Mouse (Mus musculus): ENCODE data around the gene Gm13288. TPM values are rescaled to one million over a fixed set of nuclear protein-coding genes. Genes with fewer than 3 reads are reported as not detected.
"Not testable (repeated sequence)": the region's sequence is repeated elsewhere in the genome, so short reads cannot be mapped to it uniquely, and the experiment has no call there.

The Gm13288 gene
- total RNA-seq, 2 experiments from 2014 or later, result not detected

DNA sequence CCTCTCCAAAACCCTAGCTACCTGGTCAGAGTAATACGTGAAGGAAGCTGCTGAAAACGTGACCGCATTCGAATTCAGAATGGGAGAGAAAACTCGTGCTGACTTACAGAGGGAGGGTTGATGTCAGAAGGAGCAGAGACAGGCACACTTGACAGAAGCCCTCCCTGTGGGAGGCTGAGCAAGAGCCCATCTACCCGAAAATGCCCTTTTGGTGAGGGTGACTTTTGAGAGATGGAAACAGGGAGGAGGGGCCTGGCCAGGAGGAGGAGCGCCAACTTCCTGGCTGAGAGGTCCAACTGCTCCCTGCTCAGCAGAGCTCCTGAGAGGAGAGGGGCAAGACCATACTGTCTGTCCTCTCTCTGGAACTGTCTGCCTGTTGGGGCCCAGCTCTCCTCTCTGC is 6.0 kb upstream of the Gm13288 start, which contains the start of gene Gm13285:
Gene Gm13285, plus strand, starts transcription at position 301 of the 400 bp plus-strand sequence.
- DNase-seq (ENCODE audit: low spot score in 2 of 2), result not testable (repeated sequence)

- not testable (repeated sequence) for DNase-seq (ENCODE audit: low spot score in 2 of 2)
These were observed 2.4 kb upstream of the Gm13288 start, which contains the start of gene Gm13287 for GRCm38 (mm10) chr4:88802954-88803353. TSS of gene Gm13287 (plus strand) at chr4:88803254.

DNA sequence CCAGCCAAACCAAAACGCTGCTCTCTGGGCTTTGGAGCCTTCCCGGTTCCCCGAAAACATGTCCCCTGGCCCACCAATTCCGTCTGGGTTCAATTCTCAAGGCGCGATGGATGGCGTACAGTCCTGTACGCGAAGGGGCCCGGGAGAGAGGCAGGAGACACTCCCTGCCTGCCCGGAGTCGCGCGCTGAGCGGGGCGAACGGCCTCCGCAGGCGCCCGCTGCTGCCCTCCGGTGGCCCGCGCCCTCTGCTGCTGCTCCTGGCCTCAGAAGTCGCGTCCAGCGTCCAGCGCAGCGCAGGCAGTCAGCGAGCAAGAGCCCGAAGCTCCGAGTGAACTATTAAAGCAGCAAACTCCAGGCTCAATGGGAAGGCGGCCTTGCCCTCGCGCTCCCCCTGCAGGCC is 430 bp downstream of the Gm13288 start:
- DNase-seq (ENCODE audit: low spot score in 2 of 2), result not testable (repeated sequence)

- no peak for DNase-seq (ENCODE audit: low spot score in 2 of 2)
These were observed 10.6 kb downstream of the Gm13288 start, which contains the start of gene Ifna7 for GRCm38 (mm10) chr4:88815928-88816327. TSS of gene Ifna7 (plus strand) at chr4:88816228.

DNA sequence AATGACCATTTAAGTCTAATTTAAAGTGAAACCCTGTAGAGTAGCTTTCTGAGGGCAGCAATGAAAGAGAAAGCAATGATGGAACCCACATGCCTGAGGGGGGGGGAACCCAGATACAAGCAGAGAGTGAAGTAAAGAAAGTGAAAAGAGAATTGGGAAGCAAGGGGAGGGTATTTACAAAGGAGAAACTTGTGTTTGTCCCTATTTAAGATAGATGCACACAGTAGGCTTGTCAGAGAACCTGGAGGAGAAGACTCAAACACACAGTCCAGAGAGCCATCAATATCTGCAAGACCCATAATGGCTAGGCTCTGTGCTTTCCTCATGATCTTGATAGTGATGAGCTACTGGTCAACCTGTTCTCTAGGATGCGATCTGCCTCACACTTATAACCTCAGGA is 14.3 kb downstream of the Gm13288 start, which contains the start of gene Ifna11:
Gene Ifna11, plus strand, starts transcription at position 301 of the 400 bp plus-strand sequence.
- no peak for DNase-seq (ENCODE audit: low spot score in 2 of 2)

DNA sequence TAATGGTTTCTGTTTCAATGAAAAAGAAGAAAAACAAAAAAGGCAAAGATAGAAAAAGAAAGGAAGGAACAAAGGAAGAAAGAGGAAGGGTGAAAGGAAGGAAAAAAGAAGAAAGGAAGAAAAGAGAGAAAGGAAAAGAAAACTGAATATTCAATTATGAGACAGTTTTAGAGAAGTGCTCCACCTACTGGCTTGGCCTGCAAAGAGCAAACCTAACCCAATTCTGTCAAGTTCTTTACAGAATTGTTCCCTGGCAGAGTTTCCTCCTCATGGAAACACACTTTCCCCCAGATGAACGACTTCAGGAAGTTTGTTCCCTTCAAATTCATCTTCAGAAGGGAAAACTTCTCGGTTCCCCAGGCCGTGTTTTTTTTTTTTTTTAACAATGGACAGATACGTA is 17.7 kb downstream of the Gm13288 start:
- DNase-seq (ENCODE audit: low spot score in 2 of 2), result peak in 1 of 2 experiments; percentile 14

DNA sequence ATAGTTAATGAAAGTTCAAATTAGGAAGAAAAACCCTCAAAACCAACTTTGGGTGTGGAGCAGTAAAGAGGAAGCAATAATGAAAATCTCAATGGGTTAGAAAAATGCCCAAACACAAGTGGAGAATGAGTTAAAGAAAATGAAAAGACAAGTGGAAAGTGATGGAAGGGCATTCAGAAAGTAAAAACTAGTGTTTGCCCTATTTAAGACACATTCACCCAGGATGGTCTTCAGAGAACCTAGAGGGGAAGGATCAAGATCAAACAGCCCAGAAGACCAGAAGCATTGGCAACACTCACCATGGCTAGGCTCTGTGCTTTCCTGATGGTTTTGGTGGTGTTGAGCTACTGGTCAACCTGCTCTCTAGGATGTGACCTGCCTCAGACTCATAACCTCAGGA is 21.8 kb downstream of the Gm13288 start, which contains the start of gene Ifna6:
Gene Ifna6, plus strand, starts transcription at position 301 of the 400 bp plus-strand sequence.
- not testable (repeated sequence) for DNase-seq (ENCODE audit: low spot score in 2 of 2)

- peak in 1 of 2 experiments; percentile 48 for DNase-seq (ENCODE audit: low spot score in 2 of 2)
These were observed 25.2 kb downstream of the Gm13288 start for GRCm38 (mm10) chr4:88830523-88830922.

GRCm38 (mm10) chr4:88835225-88835624 is 29.9 kb downstream of the Gm13288 start, which contains the start of gene Ifna5:
TSS of gene Ifna5 (plus strand) at chr4:88835525.
- not testable (repeated sequence) for DNase-seq (ENCODE audit: low spot score in 2 of 2)

- peak in 1 of 2 experiments; percentile 5 for DNase-seq (ENCODE audit: low spot score in 2 of 2)
These were observed 33.5 kb downstream of the Gm13288 start for GRCm38 (mm10) chr4:88838828-88839227.

- no peak for DNase-seq (ENCODE audit: low spot score in 2 of 2)
These were observed 34.7 kb downstream of the Gm13288 start for GRCm38 (mm10) chr4:88840058-88840457.

DNA sequence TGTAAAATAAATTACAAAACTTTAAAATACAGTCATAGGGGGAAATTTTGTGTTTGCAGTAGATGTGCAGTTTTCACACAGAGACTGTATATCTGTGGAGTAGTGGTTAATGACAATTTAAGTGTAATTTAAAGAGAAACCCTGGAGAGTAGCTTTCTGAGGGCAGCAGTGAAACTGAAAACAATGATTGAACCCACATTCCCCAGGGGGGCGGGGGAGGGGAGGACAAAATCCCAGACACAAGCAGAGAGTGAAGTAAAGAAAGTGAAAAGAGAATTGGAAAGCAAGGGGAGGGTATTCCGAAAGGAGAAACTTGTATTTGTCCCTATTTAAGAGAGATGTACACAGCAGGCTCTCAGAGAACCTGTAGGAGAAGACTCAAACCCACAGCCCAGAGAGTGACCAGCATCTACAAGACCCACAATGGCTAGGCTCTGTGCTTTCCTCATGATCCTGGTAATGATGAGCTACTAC is 36.1 kb downstream of the Gm13288 start, which contains the start of gene Ifna4:
Gene Ifna4, plus strand, starts transcription at position 424 of the 474 bp plus-strand sequence.
- no peak for DNase-seq (ENCODE audit: low spot score in 2 of 2)

DNA sequence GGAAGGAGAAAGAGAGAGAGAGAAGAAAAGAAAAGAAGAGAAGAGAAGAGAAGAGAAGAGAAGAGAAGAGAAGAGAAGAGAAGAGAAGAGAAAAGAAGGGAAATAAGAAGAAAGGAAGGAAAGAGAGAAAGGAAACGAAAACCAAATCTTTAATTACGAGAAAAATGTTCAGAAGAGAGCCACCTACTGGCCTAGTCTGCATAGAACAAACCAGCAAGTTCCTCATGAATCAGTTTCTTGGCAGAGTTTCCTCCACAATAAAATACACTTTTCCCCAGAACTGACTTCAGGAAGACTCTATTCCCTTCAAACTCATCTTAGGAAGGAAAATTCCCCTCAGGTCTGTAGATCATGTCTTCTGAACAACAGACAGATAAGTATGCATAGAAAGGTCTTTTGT is 40.0 kb downstream of the Gm13288 start:
- no peak for DNase-seq (ENCODE audit: low spot score in 2 of 2)

GRCm38 (mm10) chr4:88849698-88850097 is 44.4 kb downstream of the Gm13288 start, which contains the start of gene Ifna1:
TSS of gene Ifna1 (plus strand) at chr4:88850087.
- DNase-seq (ENCODE audit: low spot score in 2 of 2), result no peak

DNA sequence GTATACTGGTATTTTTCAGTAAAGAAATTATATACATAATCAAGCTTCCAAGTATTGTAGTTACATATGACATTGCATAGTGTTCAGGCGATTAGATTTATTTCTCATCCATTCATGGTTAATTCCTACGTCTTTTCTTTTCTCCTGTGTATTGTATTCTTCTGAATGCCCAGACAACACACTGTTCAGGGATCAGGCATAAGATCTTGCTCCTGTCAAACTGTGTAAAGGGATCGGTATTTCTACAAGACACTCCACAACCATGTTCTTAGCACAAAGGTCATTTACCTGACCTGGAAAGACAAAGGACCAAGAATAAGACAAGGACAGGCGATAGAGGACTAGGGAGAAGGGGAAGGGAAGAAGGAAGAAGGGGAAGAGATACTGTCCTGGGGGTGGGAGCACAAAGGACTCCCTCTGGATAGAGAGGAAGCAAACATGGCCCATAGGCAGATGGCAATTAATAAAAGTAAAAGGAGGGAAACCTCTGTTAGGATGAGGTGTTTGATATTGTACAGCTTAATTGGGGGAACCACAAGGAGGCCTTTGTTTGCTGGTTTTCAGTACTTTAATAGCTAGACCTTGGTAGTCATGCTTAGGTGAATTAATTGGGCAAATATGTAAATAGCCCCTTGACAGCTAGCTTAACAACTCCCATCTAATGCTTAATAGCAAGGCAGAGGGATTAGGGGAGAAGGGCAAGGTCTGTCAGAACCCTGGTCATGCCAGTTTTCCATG is 45.9 kb downstream of the Gm13288 start:
- no peak for DNase-seq (ENCODE audit: low spot score in 2 of 2)

Other genes with a start within 250 kb of the Gm13288 start
- not detected for gene Ifna15, start 247.3 kb upstream of the Gm13288 start, total RNA-seq (2021)
- gene Ifna14, start 233.7 kb upstream of the Gm13288 start, total RNA-seq (2021), result not detected
- not detected for gene Ifna9, start 213.1 kb upstream of the Gm13288 start, total RNA-seq (2021)
- gene Ifna12, start 202.2 kb upstream of the Gm13288 start, total RNA-seq (2021), result not detected
- not detected for gene C87499, start 171.1 kb upstream of the Gm13288 start, total RNA-seq (2021)
- gene Ifna13, start 161.1 kb upstream of the Gm13288 start, total RNA-seq (2021), result not detected
- gene Ifna16, start 128.6 kb upstream of the Gm13288 start, total RNA-seq (2021), result not detected
- gene Ifna2, start 121.6 kb upstream of the Gm13288 start, total RNA-seq (2021), result not detected
- not detected for gene Ifnab, start 114.2 kb upstream of the Gm13288 start, total RNA-seq (2021)
- 1 to 10 TPM; 1.1 to 1.6 TPM for gene Gm26566, start 83.7 kb upstream of the Gm13288 start, total RNA-seq (2021)
- 100 to 1,000 TPM; 103 to 111 TPM for gene Klhl9, start 83.1 kb upstream of the Gm13288 start, total RNA-seq (2021)
- not detected for gene Gm13271, start 50.7 kb upstream of the Gm13288 start, total RNA-seq (2021)
- gene Gm13283, start 45.4 kb upstream of the Gm13288 start, total RNA-seq (2021), result not detected
- gene Gm13290, start 31.7 kb upstream of the Gm13288 start, total RNA-seq (2021), result not detected
- gene Gm13289, start 28.6 kb upstream of the Gm13288 start, total RNA-seq (2021), result not detected
- not detected for gene Gm13272, start 25.7 kb upstream of the Gm13288 start, total RNA-seq (2021)
- gene Ifnz, start 23.4 kb upstream of the Gm13288 start, total RNA-seq (2021), result not detected
- gene Gm13276, start 19.8 kb upstream of the Gm13288 start, total RNA-seq (2021), result not detected
- not detected for gene Gm13277, start 16.9 kb upstream of the Gm13288 start, total RNA-seq (2021)
- gene Gm13278, start 14.0 kb upstream of the Gm13288 start, total RNA-seq (2021), result not detected
- gene Gm13275, start 11.0 kb upstream of the Gm13288 start, total RNA-seq (2021), result not detected
- not detected for gene Gm13279, start 8.1 kb upstream of the Gm13288 start, total RNA-seq (2021)
- not detected for gene Gm13285, start 5.9 kb upstream of the Gm13288 start, total RNA-seq (2021)
- gene Gm13287, start 2.3 kb upstream of the Gm13288 start, total RNA-seq (2021), result not detected
- gene Ifna7, start 10.7 kb downstream of the Gm13288 start, total RNA-seq (2021), result not detected
- gene Ifna11, start 14.4 kb downstream of the Gm13288 start, total RNA-seq (2021), result not detected
- not detected for gene Ifna6, start 21.9 kb downstream of the Gm13288 start, total RNA-seq (2021)
- not detected for gene Ifna5, start 30.0 kb downstream of the Gm13288 start, total RNA-seq (2021)
- not detected for gene Ifna4, start 36.3 kb downstream of the Gm13288 start, total RNA-seq (2021)
- gene Ifna1, start 44.6 kb downstream of the Gm13288 start, total RNA-seq (2021), result not detected
- gene Ifne, start 74.7 kb downstream of the Gm13288 start, total RNA-seq (2021), result not detected

All from layer of hippocampus, adult 18-20 months (tissue).